In genomic region chr17:74830851-74831250, GRCm38 (mm10) we compare ENCODE assay signal across 15 mouse cellular contexts.
"Had no signal": no experiment of that assay in that cellular context is flagged by ENCODE, and none has a peak within 500 bp of the region (broad histone marks: within the 10 kb centered on the region; RNA-seq: fewer than 3 reads in every experiment).

No protein-coding gene starts in this region.

- H3K4me1 ChIP-seq: lung, embryonic 15.5 days; midbrain, embryonic 13.5 days; midbrain, embryonic 15.5 days; neural tube, embryonic 12.5 days; stomach, embryonic 15.5 days had no signal

- H3K4me3 ChIP-seq: lung, embryonic 15.5 days; megakaryocyte, embryonic 14.5 days; midbrain, embryonic 13.5 days; midbrain, embryonic 15.5 days; neural tube, embryonic 12.5 days; stomach, embryonic 15.5 days had no signal

- H3K27ac ChIP-seq: lung, embryonic 15.5 days; macrophage; midbrain, embryonic 13.5 days; midbrain, embryonic 15.5 days; neural tube, embryonic 12.5 days; stomach, embryonic 15.5 days; stomach, postnatal 0 days had no signal

- H3K27me3 ChIP-seq: lung, embryonic 15.5 days; megakaryocyte, embryonic 14.5 days; midbrain, embryonic 13.5 days; midbrain, embryonic 15.5 days; neural tube, embryonic 12.5 days; stomach, embryonic 15.5 days had no signal

- DNase-seq: lung, adult 2 months; lung, postnatal 14 days; lung, postnatal 36 days; right cerebral cortex, postnatal 14 days; thymus, adult 2 months; thymus, postnatal 25 days; thymus, postnatal 4 days had no signal

- H3K36me3 ChIP-seq: lung, embryonic 15.5 days; midbrain, embryonic 13.5 days; midbrain, embryonic 15.5 days; neural tube, embryonic 12.5 days; stomach, embryonic 15.5 days had no signal
